Comparison of ENCODE assay signal across 8 mouse cellular contexts in the genomic region with DNA sequence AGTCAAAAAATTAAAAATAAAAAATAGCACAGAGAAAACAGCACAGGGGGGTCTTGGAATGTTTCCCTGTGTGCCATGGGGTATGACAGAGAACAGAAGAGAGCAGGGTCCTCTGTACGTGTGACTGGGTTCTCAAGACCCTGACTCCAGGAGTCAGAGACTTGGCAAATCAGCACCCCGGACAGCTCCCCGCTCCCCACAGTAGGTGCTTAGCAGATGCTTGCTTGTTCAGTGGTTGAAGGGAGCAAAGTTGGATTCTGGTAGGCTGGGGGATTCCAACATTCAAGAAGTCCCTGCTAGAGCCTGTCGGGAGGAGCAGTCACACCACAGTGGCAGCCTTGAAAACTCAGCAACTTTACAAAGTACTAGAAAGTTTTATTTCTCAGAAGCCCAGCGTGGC.
DNase-seq lines count a peak whose midpoint lies in the region; ATAC-seq and TF ChIP-seq lines count a peak whose summit lies in the region.

No protein-coding gene starts in this region.

- peaks cover 1% of the 10 kb centered on the region for H3K4me1 ChIP-seq in lung, embryonic 16.5 days (replicated peaks; ENCODE audit: control insufficient read depth, insufficient read depth, low read length)
- no peaks in the 10 kb centered on the region for H3K4me1 ChIP-seq in lung, adult 2 months (ENCODE audit: control insufficient read depth, insufficient read depth, low read length)
- peaks cover 23% of the 10 kb centered on the region for H3K4me1 ChIP-seq in midbrain, embryonic 11.5 days (ENCODE audit: control insufficient read depth, insufficient read depth, low read length)

- no peak overlapping the region for H3K4me2 ChIP-seq in lung, embryonic 16.5 days (ENCODE audit: low read depth, low read length)
- no peak overlapping the region for H3K4me2 ChIP-seq in midbrain, embryonic 11.5 days

- WGBS in lung, embryonic 16.5 days, result 29% methylated on average over 5 of the region's 5 CpGs
- 43% methylated on average over 5 of the region's 5 CpGs for WGBS in lung, adult 2 months
- WGBS in midbrain, embryonic 11.5 days, result 35% methylated on average over 5 of the region's 5 CpGs

- H3K27me3 ChIP-seq in lung, embryonic 16.5 days (ENCODE audit: control insufficient read depth, insufficient read depth, low read depth, low read length), result peaks cover under 1% of the 10 kb centered on the region; the same call in 1 of the 2 replicates
- H3K27me3 ChIP-seq in midbrain, embryonic 11.5 days (ENCODE audit: control insufficient read depth, insufficient read depth, low read length), result peaks cover 95% of the 10 kb centered on the region

- TF ChIP-seq CTCF in lung, adult 2 months (IDR thresholded peaks at IDR 0.05; ENCODE audit: insufficient read depth, low read length), result no peak

- H3K4me3 ChIP-seq in lung, embryonic 16.5 days (ENCODE audit: low read length), result no peak overlapping the region
- no peak overlapping the region for H3K4me3 ChIP-seq in lung, adult 2 months (replicated peaks; ENCODE audit: extremely low read depth, low read depth, low read length)
- no peak overlapping the region for H3K4me3 ChIP-seq in midbrain, embryonic 11.5 days (ENCODE audit: low read depth, low read length)

- no peak overlapping the region for H3K27ac ChIP-seq in lung, embryonic 16.5 days (ENCODE audit: low read length)
- H3K27ac ChIP-seq in midbrain, embryonic 11.5 days (ENCODE audit: low read depth, low read length), result no peak overlapping the region

- TF ChIP-seq POLR2A in lung, adult 2 months (IDR thresholded peaks at IDR 0.05; ENCODE audit: borderline replicate concordance, extremely low read depth, low read depth, low read length), result no peak

- ATAC-seq in lung, embryonic 16.5 days (ENCODE audit: low read depth), result peak; percentile 41; the same call in 1 of the 2 replicates
- peak; percentile 55 for ATAC-seq in common myeloid progenitor, adult 5-6 weeks (replicated peaks; ENCODE audit: low read depth, poor library complexity, severe bottlenecking)
- ATAC-seq in midbrain, embryonic 11.5 days (ENCODE audit: low FRiP score), result no peak

- no peaks in the 10 kb centered on the region for H3K9me3 ChIP-seq in lung, embryonic 16.5 days (ENCODE audit: control insufficient read depth, low read length)
- H3K9me3 ChIP-seq in midbrain, embryonic 11.5 days (ENCODE audit: control insufficient read depth, low read length), result no peaks in the 10 kb centered on the region

- peak; percentile 63 for DNase-seq in adrenal gland, postnatal 10 days
- DNase-seq in adrenal gland, adult 2 months, result no peak
- no peak for DNase-seq in lung, adult 2 months
- DNase-seq in mesoderm, embryonic 11.5 days (ENCODE audit: low read depth, low spot score), result peak; percentile 83
- DNase-seq in layer of hippocampus, adult 18-20 months (ENCODE audit: low spot score in 2 of 2), result no peak
- no peak for DNase-seq in midbrain, embryonic 11.5 days (ENCODE audit: low spot score, missing footprints)

- no peaks in the 10 kb centered on the region for H3K36me3 ChIP-seq in lung, embryonic 16.5 days (ENCODE audit: control insufficient read depth, insufficient read depth, low read length)
- no peaks in the 10 kb centered on the region for H3K36me3 ChIP-seq in midbrain, embryonic 11.5 days (ENCODE audit: control insufficient read depth, insufficient read depth, low read length)

- H3K9ac ChIP-seq in lung, embryonic 16.5 days (ENCODE audit: low read length), result no peak overlapping the region
- no peak overlapping the region for H3K9ac ChIP-seq in midbrain, embryonic 11.5 days (ENCODE audit: low read length)

Comparison
In these comparisons a context has a peak if more than half of its experiments do, and no peak if none do; other contexts are left out.
1. DNase-seq: peak in adrenal gland, postnatal 10 days (single experiment) and mesoderm, embryonic 11.5 days (single experiment); none in adrenal gland, adult 2 months (single experiment), lung, adult 2 months (single experiment), layer of hippocampus, adult 18-20 months (0 of 2) and midbrain, embryonic 11.5 days (single experiment).